Mouse (Mus musculus): ENCODE data around the gene Fam163b.

The Fam163b gene

DNA sequence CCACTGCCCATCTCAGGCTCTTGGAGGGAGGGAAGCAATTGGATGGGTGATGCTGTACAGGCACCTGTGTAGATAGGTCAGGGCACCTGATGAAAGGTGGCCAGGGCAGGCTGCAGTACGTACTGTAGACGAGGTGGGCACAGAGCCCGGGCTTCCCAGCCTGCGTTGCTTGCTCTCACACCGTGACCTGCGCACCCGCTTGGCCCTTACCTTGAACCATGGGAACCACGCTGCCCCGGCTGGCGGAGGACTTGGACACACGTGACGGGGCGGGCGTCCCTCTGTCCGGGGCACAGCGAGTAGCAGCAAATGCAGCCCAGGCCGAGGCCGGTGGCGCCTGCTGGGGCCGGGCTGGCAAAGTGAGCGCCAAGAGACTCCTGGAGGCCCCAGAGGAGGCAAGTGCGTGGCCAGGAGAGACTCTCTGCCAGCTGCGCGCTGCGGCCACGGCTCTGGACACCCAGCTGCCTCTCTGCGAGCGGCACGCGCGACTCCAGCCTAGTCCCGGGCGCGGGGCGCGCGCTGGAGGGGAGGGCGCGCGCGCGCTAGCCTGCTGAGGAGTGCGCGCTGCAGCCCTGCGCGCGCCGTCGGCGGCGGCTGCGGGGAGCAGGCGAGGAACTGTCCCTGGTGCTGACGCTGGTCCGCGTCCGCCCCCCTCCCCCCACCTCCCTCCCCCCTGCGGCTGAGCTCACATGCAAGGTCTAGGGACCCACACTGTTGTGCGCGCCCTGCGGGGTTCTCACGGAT, at the start of gene Fam163b:
TSS of gene Fam163b (minus strand) at position 542 of the 744 bp plus-strand sequence.
- DNase-seq (ENCODE audit: low spot score), result no peak

- DNase-seq (ENCODE audit: low spot score), result no peak
Measured at GRCm38 (mm10) chr2:27189994-27190393, 47.7 kb upstream of the Fam163b start.

DNA sequence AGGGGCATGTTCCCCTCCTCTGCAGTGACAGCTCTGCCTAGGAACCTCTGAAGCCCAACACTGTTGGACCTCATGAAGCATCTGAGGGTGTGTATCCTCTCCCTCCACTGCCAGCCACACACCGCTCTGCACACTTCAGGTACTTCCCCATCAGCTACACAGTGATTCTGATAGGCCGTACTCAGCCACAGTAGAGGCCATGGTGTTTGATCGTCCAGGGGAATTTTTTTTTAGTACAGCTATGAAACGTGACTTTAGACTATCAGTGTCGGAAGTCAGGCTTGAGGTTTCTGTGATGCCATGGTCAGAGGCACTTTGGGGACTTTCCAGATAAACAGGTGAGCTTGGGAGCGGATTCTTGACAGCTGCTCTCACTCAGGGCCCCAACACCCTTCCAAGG, 45.2 kb upstream of the Fam163b start:
- DNase-seq (ENCODE audit: low spot score), result no peak

GRCm38 (mm10) chr2:27183734-27184133, 41.4 kb upstream of the Fam163b start:
- DNase-seq (ENCODE audit: low spot score), result no peak

- DNase-seq (ENCODE audit: low spot score), result no peak
Measured at GRCm38 (mm10) chr2:27181907-27182306, 39.6 kb upstream of the Fam163b start.

DNA sequence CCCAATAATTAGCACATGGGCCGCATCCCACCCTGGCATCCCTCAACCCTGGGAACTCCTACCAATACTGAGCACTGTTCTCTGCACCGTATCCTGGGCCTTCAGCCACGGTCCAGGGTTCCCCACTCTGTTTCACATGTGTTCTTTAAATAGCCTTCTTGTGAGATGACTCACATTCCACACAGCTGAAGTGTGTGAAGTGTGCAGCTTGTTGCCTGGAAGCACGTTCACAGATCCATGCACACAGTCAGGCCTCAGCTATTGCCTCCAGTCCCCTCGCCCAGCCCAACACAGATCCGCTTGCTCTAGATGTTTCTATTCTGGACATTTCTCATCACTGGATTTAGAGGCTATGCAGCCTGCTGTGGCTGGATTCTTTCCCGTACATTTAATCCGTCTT, 36.8 kb upstream of the Fam163b start:
- no peak for DNase-seq (ENCODE audit: low spot score)

GRCm38 (mm10) chr2:27175696-27176267, 33.5 kb upstream of the Fam163b start:
- DNase-seq (ENCODE audit: low spot score), result no peak

GRCm38 (mm10) chr2:27174242-27174641, 32.0 kb upstream of the Fam163b start:
- DNase-seq (ENCODE audit: low spot score), result no peak

DNA sequence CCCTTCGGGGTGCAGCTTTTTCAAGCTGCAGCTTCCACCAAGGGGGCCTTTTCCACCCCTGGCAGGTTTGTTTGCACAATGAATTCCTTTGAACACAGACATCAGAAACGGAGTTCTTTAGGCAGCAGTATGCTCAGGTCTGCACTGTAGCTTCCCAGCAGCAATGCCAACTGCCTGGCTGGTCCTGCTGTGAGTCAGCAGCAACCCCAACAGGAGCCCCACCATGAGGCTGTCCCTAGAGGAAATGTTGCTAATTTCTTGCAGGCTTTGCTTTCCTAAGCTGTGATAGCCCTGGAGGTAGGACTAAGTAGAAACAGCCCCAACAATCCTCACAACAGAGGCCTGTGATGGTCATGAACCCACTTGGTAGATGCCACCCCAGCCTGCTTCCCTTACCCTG, 24.7 kb upstream of the Fam163b start:
- no peak for DNase-seq (ENCODE audit: low spot score)

DNA sequence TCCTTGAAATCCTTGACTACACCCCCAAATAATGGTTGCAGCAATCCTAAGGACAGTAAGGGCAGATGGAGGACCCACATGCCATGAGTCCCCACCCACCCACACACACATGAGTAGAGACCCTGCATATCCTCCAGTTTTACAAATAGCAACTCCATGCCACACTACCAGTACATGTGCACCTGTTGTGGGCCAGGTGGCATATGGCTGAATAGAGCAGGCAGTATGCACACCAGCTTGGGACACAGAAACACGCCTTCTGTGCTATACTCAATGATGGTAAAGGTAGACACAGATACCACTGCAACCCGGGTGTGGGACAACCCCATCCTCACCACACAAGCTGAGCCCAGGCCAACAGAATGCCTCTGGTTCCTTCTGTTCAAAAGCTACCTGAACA, 23.8 kb upstream of the Fam163b start:
- DNase-seq (ENCODE audit: low spot score), result no peak

DNA sequence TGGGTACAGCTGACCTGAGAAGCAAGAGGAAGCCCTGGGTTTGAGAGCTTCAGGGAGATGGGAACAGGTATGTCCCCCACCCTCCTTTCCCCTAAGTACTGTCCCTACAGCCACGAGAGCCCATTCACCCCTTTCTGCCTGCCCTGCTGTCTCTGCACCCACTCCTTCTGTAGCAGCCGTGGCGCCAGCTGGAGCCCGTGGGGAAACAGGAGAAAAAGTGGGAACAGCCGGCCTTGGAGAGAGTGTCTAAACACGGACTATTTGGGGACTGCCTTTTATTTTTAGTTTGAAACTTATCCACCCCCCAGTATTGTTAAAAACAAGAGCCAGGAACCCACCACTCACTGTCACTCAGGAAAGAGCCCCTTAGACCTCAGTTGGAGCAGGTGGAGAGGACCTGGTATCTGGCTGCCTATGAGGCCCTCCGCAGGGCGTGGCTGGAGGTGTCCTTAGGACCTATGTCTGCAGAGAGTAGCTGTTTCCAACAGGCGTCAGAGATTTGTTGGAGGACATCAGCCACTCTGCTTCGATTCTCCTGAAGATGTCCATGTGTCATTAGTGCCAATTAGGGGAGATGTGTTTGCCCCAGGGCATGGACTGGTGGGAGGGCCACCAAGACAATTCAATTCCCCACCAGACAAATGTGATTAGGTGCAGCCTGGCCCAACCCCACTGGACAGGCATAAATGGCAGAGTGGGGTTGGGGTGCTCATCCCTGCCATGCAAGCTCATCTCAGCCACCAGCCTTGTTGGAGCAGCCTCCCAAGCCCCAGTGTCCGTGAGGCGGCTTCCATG, 22.7 kb upstream of the Fam163b start, which contains the start of gene Dbh:
TSS of gene Dbh (plus strand) at position 438 of the 795 bp plus-strand sequence.
- DNase-seq (ENCODE audit: low spot score), result no peak

DNA sequence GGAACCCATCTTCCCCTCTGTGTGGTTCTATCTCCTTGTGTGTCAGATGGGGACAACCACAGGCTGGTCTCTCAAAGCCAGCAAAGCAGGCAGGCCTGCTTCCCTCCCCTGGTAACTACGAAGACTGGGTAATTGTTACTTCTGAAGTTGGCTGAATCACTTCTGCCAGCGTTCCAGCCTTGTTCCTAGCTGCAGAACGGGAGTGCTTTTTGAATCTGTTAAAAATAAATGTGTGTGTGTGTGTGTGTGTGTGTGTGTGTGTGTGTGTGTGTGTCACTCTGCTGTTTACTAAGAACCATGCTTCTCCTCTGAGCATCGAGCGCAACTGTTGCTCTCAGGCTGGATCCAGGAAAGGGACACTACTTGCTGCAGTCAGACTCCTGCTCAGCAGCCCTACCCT, 21.6 kb upstream of the Fam163b start:
- no peak for DNase-seq (ENCODE audit: low spot score)

DNA sequence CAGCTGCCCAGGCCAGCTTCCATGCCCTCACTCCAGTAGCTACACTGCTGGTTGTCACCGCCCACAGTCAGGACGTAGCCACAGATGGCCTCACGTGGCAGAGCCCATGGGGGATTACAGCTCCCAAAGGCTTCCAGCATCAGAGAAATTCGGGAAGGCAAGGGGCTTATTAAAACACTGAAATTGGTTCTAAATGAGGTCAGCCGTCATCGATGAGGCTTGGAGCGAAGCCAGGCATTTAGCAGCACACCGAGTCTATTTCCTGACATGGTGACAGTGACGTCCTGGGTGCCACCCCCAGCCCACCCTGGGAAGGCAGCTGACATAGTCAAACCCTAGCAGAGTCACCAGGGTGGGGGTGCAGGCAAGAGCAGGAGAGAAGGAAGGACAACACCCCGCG, 20.4 kb upstream of the Fam163b start:
- no peak for DNase-seq (ENCODE audit: low spot score)

DNA sequence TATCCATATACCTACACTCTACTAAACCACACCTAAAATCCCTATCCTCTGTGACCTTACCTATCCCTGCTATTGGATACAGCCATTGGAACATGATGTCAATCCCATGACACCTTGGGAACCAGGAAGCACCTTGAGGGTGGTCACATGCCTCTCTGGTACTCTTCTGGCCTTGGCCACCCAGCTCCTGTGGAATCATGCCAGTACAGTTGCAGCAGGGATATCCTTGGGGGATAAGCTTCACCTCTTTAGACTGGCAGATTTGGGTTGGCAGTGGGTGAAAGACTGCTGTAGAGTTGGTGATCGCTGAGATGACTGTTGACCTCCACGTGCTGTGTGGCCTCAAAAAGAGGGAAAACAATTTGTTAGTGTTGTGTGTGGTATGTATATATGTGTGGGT, 19.2 kb upstream of the Fam163b start:
- DNase-seq (ENCODE audit: low spot score), result no peak

- DNase-seq (ENCODE audit: low spot score), result no peak
Measured at GRCm38 (mm10) chr2:27156596-27156995, 14.3 kb upstream of the Fam163b start.

DNA sequence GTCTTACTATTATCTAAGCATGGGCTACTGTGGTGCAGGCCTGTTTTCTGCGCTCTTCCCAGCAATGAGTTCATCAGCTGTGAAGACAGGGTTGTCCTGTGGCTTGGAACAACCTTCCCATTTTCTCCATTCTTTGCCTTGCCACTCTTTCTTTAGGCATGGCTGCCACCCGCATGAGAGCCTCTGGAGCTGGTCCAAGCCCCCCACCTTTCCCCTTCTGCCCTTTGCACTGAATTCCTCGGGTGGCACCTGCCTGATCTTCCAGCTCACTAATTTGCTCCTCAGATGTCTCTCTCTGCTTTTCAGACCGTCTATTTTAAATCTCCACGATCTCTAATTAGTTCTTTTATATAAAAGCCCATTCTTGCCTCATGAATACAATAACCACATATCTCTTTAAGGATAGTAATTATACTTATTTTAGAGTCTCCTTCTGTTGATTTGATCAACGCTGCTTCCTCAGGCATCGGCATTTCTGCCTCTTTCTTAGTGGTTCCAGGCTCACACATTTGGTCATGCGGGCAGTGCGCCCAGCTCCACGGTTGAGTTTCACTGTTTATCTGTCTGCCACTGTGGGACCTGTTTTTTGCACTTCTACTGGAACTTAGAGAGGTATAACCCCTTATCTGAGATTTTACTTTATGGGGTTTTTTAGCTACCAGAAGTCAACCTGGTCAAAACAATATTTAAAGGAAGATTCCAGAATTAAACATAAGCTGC, 12.3 kb upstream of the Fam163b start:
- DNase-seq (ENCODE audit: low spot score), result no peak

GRCm38 (mm10) chr2:27149457-27149856, 7.2 kb upstream of the Fam163b start:
- DNase-seq (ENCODE audit: low spot score), result no peak

DNA sequence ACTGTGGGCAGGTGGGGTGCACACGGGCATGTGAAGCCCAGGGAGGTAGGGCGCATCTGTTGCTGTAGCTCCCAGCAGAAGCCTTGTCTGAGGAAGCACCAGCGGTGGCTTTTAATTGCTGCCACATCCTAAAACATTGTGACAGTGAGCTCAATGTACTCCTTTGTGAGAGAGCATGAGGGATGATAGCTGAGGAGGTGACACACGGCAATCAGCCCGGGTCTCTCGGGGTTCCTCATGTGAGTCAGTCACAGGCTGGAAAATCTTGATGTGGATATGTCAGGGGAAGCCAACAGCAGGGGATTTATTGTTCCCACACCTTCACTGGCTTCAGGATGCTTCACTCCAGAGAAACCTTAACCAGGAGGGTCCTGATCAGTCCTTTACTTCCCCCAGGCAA, 4.5 kb upstream of the Fam163b start:
- DNase-seq (ENCODE audit: low spot score), result no peak

DNA sequence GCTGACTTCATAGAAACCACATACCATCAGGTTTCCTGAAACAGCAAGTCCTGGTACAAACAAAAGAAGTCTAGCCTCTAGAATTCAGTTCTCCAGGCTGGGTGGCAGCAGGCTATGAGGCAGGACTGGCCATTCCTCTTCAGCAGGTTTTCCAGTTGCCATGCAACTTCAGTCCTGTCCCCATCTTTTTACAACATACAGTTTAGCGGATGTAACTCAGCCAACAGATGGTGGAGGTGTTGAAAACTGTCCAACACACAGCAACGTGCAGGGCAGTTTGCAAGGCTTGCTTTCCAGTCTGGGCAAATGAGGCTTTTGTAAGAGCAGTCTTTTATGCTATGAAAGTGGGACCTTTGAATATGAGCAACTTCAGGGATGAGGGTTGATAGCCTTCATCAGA, 2.7 kb upstream of the Fam163b start:
- no peak for DNase-seq (ENCODE audit: low spot score)

DNA sequence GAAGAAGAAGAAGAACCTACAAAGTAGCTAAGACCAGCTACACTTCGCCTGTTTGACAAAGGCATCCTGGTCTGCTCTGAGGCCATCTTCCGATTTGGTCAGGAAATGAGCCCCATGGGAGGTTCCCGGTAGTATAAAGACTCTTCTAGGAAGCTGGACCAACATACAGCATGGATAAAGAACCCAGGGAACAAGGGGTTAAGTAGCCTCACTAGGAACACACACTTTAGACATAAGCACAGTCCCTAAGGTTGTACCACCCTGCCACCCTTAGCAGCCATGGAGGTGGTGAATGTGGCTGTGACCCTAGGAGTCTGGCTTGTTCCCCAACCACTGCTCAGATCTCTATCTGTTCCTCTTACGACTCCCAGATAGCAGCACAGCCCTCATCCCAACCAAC, 3.9 kb downstream of the Fam163b start:
- no peak for DNase-seq (ENCODE audit: low spot score)

- DNase-seq (ENCODE audit: low spot score), result no peak
Measured at GRCm38 (mm10) chr2:27136789-27137188, 5.5 kb downstream of the Fam163b start.

DNA sequence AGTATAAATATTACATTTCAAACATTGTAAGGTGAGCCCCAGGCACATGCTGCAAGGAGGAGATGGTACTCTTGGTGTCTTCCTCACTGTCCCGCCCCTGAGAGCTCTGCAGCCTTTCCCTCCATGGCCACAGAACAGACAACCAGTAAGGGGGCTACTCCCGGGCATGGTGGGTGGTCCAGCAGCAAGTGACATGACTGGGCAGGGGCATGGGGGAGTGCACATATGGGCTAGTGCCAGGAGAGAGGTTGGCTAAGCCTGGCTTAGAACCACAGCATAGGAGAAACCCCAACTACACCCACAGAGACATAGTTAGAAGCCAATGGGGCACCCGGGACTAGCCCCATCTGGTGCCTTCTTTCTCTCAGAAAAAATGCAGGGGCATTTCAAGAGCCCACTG, 6.0 kb downstream of the Fam163b start:
- no peak for DNase-seq (ENCODE audit: low spot score)
